Mouse (Mus musculus): ENCODE data around the gene Zfp366.

The Zfp366 gene

GRCm38 (mm10) chr13:99186859-99187258 lies 2.2 kb downstream of the Zfp366 start:
- DNase-seq = no peak

GRCm38 (mm10) chr13:99187456-99187855 lies 2.8 kb downstream of the Zfp366 start:
- DNase-seq = no peak

- DNase-seq = no peak
Observed at GRCm38 (mm10) chr13:99188625-99189024, 4.0 kb downstream of the Zfp366 start.

DNA sequence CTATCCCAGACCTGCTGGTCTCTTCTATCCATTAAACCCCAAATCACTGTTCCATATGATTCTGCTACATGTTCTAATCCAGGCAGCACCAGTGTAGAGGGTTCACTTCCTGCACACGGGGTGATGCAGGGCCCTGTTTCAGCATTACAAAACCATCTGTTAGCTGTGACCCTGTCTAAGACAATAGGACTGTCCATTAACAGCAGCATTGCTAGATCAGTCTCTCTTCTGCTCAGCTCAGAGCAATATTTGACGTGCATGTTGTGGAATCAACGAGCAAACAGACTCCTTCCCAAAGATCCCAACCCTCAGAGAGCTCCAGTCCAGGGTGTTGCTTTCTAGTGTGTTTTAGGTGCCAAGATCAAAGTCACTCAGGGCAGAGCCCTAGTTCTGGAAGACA lies 5.0 kb downstream of the Zfp366 start:
- no peak for DNase-seq

GRCm38 (mm10) chr13:99190466-99190865 lies 5.8 kb downstream of the Zfp366 start:
- DNase-seq = peak; percentile 40

GRCm38 (mm10) chr13:99191063-99191462 lies 6.4 kb downstream of the Zfp366 start:
- DNase-seq = no peak

DNA sequence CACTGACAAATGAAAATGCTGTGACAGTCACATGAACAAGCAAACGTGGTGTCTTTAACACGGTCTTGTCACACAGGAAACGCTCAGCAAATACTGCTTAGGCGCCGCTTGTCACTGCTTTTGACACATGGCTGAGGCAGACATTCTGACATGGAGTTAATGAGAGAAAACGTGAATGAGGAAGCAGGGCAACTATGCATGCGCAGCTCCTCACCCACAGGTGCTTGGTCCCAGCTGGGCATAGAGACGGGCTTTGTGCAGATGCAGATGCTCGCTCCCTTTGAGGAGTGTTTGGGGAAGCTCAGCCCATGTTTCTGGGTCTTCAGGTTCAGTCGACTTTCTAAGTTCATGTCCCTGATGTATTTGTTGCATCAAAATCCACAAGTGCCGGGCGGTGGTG lies 11.7 kb downstream of the Zfp366 start:
- DNase-seq = peak; percentile 37

DNA sequence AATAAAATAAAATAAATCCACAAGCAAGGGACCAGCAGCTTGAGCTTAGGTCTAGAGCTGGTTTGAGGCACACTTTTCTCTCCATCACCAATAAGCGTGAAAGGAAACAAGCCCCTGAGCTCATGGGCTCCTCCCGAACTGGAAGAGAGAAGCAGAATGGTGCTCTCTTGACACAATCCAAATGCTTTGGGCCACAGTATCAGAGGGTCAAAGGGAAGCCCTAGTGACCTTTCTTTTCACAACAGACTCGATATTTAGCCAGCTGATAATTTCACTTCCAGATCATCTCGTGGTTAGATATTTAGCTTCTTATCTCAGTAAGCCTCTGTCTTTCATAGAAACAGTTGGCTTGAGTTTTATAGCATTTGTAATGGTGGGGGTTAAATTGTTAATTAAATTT lies 12.2 kb downstream of the Zfp366 start:
- DNase-seq = no peak

DNA sequence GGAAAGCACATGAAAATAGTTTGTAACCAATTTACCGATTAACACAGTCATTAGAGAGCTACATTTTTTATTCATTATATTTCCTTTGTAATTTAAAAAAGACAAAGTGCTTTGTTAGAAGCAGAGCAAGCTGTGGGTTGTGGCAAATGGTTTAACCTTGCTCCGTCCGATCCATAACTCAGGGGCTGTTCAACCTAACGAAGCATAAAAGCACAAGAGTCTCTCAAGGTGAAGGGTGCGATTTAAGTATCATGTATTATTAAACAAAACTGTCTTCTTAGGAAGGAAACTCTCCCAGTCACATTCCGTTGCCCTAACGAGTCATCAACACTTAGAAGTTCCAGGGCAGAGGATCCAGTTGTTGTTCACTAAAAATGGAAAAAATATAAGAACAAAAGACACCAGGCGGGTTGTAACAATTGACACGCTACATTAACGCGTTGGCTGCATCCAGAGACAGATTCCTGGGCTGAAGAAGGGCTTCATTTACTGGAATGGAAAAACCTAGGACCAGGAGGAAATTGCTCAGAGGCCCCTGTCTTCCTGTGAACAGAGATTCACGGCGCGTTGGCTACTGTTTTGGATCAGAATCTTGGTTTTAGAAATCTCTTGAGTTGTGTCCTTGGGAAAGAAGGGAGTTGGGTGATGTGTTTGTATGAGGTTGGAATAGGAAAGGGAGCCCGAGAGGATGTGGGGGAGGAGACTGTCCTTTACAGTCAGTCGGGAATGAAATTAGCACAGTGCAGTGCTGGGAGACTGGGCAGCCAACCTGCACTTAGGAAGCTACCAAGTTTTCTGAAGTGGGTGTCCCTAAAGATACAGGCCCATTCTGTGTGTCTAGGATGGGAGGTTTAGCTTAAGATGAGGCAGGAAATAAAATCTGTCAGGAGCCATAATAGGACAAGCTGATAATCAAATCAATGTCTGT lies 17.3 kb downstream of the Zfp366 start:
- no peak for DNase-seq

DNA sequence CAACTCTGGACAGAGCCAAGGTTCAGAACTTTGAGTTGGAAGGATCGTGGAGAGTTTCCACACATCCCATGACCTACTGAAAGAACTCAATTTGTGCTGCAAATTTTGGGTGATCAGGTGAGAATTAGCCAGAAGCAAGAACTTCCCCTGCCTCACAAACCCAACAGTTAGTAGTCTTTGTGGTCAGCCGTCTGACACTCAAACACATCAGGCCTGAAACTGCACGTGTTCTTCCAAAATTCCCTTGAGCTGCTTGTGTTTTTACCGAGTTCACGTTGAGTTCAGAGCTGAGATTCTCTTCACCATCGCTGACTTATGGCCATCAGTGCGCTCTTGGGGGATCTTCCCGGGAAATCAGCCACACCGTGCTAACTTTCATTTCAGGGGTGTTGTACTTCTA lies 22.6 kb downstream of the Zfp366 start:
- no peak for DNase-seq

DNA sequence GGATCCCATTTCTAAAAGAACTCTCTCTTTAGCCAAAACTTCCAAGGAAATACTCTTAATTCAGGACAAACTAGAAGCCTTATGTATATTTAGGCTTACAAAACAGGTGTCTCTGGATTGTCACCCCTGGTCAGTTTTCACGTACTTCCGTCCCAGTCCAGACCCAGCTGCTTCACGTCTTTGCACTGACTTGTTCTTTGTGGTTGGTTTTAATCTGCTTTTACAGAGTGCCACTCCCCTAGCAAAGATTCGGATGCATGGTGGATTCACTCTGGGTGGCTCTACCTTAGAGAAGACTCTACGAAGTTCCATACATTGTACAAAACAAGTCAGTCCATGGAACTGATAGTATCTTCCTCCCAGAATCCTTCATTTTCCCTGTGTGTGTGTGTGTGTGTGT lies 25.2 kb downstream of the Zfp366 start:
- DNase-seq = no peak

DNA sequence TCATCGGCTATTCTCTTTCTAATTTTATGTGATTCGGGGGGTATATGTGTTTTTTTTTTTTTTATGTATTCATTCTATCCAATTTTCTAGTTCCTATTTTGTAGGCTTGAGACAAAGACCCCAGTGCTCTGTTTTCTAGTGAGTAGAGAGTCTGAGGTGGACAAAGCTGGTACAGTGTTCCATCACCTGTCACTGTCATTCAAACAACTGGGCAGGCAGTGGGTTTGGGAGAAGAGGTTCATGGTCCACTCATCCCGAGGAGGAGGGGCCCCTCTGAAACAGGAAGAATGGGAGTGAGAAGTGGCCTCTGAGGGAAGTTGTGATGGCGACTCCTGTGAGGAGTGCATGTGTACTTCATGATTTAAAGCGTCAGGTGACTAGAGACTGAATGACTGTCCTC lies 26.2 kb downstream of the Zfp366 start:
- no peak for DNase-seq

DNA sequence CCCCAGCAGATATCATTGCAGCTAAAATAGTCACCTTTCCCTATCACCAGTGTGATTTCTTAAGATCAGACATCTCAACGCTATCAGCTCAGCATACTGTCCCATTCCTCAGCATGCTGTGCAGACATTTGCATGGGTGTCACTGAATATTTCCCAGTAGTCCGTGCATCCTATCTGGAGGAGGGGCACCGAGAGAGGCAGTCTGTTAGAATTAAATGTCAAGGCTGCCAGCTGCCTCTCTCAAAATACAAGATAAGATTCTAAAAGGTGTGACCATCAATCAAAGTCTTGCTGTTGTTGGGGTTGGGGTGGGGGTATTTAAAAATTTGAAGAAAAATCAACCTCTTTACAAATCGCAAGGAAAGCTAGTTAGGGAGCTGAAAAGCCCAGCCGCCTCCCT lies 28.4 kb downstream of the Zfp366 start:
- no peak for DNase-seq

- DNase-seq = no peak
Observed at GRCm38 (mm10) chr13:99216005-99216404, 31.4 kb downstream of the Zfp366 start.

DNA sequence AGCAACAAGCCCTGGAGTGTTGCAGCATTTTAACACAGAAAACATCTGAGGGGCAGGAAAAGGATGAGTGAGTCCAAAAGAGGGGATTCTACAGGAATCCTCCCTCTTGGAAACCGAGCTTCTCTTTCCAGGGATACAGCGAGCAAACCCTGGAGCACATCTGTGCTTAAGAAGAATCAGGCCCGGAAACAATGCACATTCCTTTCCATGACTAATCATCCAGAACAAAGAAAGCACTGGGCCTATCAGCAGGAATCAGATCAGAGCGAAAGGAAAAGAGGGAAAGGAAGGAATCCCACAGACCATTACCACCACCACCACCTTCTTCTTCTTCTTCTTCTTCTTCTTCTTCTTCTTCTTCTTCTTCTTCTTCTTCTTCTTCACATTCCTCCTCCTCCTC lies 33.4 kb downstream of the Zfp366 start:
- no peak for DNase-seq

GRCm38 (mm10) chr13:99219586-99219985 lies 35.0 kb downstream of the Zfp366 start:
- no peak for DNase-seq

DNA sequence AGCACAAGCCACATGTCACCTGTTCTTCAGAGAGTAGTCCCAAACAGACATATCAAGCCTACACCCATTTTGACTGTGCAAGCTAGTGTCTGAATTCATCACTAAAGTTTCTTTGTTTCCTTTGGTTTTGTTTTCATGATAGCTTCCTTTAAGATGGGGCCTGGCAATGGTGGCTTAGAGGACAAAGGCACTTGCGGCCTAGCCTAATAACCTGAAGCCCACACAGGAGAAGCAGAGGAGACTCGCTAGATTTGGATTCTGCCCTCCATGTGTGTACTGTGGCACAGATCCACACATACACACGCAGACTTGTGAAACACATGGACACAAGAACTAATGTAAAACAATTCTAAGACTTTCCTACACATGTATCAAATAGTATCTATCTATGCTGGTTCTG lies 37.4 kb downstream of the Zfp366 start:
- DNase-seq = no peak

DNA sequence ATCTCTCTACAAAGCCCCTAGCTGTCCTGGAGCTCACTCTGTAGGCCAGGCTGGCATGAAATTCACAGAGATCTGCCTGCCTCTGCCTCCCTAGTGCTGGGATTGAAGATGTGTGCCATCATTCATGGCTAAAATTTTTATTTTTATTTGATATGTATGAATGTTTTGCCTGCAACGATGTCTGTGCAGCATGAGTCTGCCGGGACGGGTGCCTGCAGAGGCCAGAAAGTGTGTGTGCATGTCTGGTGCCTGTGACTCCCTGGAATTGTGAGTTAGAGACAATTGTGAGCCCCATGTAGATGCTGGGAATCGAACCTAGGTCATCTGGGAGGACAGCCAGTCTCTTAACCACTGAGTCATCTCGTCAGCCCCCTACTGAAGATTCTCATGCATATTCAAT lies 37.9 kb downstream of the Zfp366 start:
- no peak for DNase-seq

DNA sequence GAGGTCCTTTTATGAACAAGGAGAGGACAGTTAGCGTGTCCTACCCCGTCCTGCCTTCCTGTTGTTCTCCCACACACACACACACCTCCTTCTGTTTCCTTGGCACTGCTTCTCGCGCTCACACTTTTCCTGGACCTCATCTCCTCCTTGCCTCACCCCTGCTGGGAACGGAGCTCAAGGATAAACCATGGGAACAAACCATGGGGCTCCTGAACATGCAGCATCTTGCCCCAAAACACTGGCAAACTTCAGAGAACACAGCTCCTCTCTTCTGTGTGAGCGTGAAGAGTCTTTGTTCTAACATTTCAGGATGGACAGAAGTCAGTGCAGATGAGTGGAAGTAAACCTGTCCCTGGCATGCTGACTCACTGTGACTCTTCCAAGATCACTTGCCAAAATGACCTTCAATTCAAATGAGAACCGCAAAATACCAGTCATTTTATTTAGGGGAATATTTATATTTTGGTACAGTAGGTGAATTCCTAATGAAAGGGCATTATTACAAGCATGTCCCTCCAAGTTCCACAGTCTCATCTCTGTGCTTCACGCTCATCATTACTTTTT lies 38.8 kb downstream of the Zfp366 start:
- no peak for DNase-seq

DNA sequence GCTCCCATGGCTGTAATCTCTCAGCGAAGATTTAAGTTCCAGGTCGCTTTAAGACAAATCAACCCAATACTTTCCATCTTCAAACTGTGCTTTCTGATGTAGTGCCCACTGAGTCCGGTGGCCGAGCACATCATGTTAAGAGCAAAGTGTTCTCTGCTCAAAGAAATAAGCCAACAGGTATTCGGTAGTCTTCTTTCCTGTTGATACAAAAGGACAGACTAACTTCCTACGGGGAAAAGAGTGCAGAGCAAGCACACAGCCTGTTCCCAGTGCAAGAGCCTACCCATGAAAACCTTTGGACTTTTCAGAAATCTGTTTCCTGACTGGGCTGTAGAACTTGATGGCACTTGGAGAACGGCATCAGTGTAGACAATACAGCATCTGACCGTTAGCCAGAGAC lies 39.3 kb downstream of the Zfp366 start:
- no peak for DNase-seq

GRCm38 (mm10) chr13:99225374-99226240 lies 41.0 kb downstream of the Zfp366 start:
- DNase-seq = no peak

DNA sequence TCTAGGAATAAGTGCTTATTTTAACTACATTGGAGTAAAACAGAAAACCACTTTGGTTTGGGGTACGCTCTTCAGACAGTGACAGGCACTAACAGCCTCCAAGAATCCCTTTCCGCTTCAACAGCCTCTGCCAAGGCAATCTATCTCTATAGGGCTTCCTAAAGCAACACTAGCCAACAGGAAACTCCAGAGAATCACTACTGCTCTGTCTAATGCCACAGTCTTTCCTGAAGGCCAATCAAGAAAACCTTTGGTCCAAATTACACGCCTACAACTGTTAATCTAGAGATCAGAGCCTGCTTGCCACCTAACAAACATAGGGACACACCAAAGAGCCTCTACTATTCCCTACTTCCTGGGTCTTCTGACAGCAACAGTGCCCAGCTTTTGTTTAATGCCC lies 42.2 kb downstream of the Zfp366 start:
- DNase-seq = no peak

DNA sequence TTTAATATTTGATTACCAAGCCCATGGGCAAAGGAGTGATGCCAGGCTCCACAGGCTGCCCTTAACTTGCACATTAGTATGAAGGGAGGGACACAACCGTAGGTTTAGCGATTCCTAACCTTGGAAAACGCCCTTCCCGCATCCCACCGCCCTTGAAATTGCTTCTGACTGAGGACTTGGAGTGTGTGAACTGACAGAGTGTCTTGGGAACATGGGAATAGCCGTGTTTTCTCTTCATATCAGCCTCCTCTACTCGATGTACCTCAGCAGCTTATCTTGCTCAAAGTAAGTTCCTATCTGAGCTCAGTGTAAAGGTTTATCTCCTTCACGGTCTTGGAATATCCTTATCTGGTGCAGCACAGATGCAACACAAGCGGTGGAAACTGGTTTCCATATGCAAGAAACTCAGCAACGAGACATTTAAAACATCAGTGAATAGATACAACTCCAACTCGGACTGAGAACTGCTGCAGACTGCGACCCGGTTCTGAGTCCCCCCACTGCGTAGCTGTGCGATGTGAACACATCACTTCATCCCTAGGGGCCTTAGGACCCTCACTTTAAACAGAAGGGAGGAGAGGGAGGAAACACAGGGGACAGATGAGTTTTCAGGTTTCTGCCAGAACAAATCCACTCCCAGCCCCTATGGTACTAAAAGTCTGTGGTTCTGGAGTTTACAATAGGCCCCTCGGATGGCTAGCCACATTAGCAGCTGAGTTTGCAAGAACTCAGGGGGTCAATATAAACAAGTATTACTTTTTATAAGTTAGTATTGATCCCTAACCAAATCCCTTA lies 43.0 kb downstream of the Zfp366 start:
- DNase-seq = no peak
